In the genomic region with DNA sequence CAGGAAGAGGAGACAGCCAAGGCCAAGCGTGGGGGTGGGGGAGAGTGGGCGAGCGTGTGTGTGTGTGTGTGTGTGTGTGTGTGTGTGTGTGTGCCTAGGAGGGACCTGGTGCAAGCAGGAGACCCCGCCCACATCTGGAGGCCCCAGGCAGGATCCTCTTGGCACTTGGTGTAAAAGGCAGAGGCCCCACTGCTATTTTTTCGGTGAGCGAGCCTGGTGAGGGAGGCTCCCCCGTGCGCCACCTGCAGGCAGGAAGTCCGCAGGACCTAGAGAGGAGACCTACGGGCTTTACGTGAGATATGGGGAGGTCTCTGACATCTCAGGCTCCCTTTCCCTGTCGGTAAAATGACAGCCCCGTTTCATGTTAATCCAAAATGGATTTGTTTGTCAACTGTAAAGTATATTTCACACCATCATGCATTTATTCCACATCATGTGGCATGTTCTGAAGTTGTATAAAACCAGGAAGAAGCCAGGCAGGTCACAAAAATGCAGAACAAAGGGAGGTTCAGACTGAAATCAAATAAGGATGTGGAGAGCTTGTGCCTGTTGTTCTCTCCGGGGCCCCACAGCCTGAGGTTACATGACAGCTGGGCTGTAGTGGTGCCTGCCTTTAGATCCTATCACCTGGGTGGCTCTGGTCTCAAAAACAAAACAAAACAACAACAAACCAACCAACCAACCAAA, we compare ENCODE assay signal across 8 mouse cellular contexts.
DNase-seq lines count a peak whose midpoint lies in the region; ATAC-seq and TF ChIP-seq lines count a peak whose summit lies in the region.

No protein-coding gene starts in this region.

- H3K4me2 ChIP-seq in heart, embryonic 15.5 days, result peak overlapping the region; percentile 60
- H3K4me2 ChIP-seq in kidney, postnatal 0 days (ENCODE audit: low read length), result peak overlapping the region; percentile 36
- peak overlapping the region; percentile 46 for H3K4me2 ChIP-seq in lung, embryonic 14.5 days
- H3K4me2 ChIP-seq in neural tube, embryonic 15.5 days, result peak overlapping the region; percentile 36

- peak overlapping the region; percentile 32; the same call in 1 of the 2 replicates for H3K4me3 ChIP-seq in ES-Bruce4 (ENCODE audit: low read depth, low read length)
- peak overlapping the region; percentile 58 for H3K4me3 ChIP-seq in erythroblast, embryonic 14.5 days (replicated peaks)
- H3K4me3 ChIP-seq in heart, embryonic 15.5 days, result peak overlapping the region; percentile 25
- H3K4me3 ChIP-seq in kidney, postnatal 0 days (replicated peaks; ENCODE audit: low read depth, low read length), result 0 out of 2 replicates have a peak overlapping the region, but pooled peaks have one; percentile 4
- no peak overlapping the region for H3K4me3 ChIP-seq in lung, embryonic 14.5 days (ENCODE audit: low read depth, low read length)
- no peak overlapping the region for H3K4me3 ChIP-seq in neural tube, embryonic 15.5 days (replicated peaks)
- H3K4me3 ChIP-seq in thymus, adult 2 months (ENCODE audit: control insufficient read depth, insufficient read depth, low read length), result 0 out of 2 replicates have a peak overlapping the region, but pooled peaks have one; percentile 3

- TF ChIP-seq POLR2A in ES-Bruce4 (IDR thresholded peaks at IDR 0.05; ENCODE audit: insufficient read depth, low read length), result no peak
- no peak for TF ChIP-seq POLR2A in thymus, adult 2 months (IDR thresholded peaks at IDR 0.05; ENCODE audit: control insufficient read depth, extremely low read depth, insufficient read depth, low read length, poor library complexity)

- H3K27ac ChIP-seq in ES-Bruce4 (ENCODE audit: insufficient read depth, low read length), result no peak overlapping the region
- H3K27ac ChIP-seq in heart, embryonic 15.5 days, result peak overlapping the region; percentile 49
- no peak overlapping the region for H3K27ac ChIP-seq in kidney, postnatal 0 days
- H3K27ac ChIP-seq in lung, embryonic 14.5 days (ENCODE audit: low read depth), result no peak overlapping the region
- H3K27ac ChIP-seq in neural tube, embryonic 15.5 days (replicated peaks), result no peak overlapping the region
- H3K27ac ChIP-seq in thymus, adult 2 months (ENCODE audit: control insufficient read depth, insufficient read depth, low read length), result peak overlapping the region; percentile 70

- H3K27me3 ChIP-seq in ES-Bruce4 (ENCODE audit: control insufficient read depth, insufficient read depth, low read length, poor library complexity, severe bottlenecking), result no peaks in the 10 kb centered on the region
- H3K27me3 ChIP-seq in erythroblast, embryonic 14.5 days (ENCODE audit: control insufficient read depth), result no peaks in the 10 kb centered on the region
- H3K27me3 ChIP-seq in heart, embryonic 15.5 days, result no peaks in the 10 kb centered on the region
- H3K27me3 ChIP-seq in kidney, postnatal 0 days (ENCODE audit: insufficient read depth, low read length), result no peaks in the 10 kb centered on the region
- no peaks in the 10 kb centered on the region for H3K27me3 ChIP-seq in lung, embryonic 14.5 days (ENCODE audit: insufficient read depth, low read length)
- no peaks in the 10 kb centered on the region for H3K27me3 ChIP-seq in neural tube, embryonic 15.5 days (replicated peaks)
- H3K27me3 ChIP-seq in thymus, adult 2 months (ENCODE audit: control insufficient read depth, insufficient read depth, low read length), result no peaks in the 10 kb centered on the region

- 0 out of 2 replicates have a peak overlapping the region, but pooled peaks have one; percentile 24 for H3K9ac ChIP-seq in ES-Bruce4 (ENCODE audit: low read depth, poor library complexity, severe bottlenecking)
- H3K9ac ChIP-seq in heart, embryonic 15.5 days, result peak overlapping the region; percentile 26; the same call in 1 of the 2 replicates
- H3K9ac ChIP-seq in kidney, postnatal 0 days (ENCODE audit: low read depth, low read length), result no peak overlapping the region
- no peak overlapping the region for H3K9ac ChIP-seq in lung, embryonic 14.5 days
- H3K9ac ChIP-seq in neural tube, embryonic 15.5 days (replicated peaks), result no peak overlapping the region

- peak; percentile 70 for TF ChIP-seq CTCF in ES-Bruce4 (IDR thresholded peaks at IDR 0.05; ENCODE audit: low read depth, low read length)
- peak; percentile 77 for TF ChIP-seq CTCF in kidney, postnatal 0 days (IDR thresholded peaks at IDR 0.05; ENCODE audit: low read depth)
- peak; percentile 71 for TF ChIP-seq CTCF in lung, embryonic 14.5 days (IDR thresholded peaks at IDR 0.05; ENCODE audit: low read depth)
- TF ChIP-seq CTCF in thymus, adult 2 months (IDR thresholded peaks at IDR 0.05; ENCODE audit: borderline replicate concordance, control insufficient read depth, extremely low read depth, insufficient read depth, low read length, poor library complexity), result peak; percentile 85; the same call in 1 of the 2 replicates

- no peaks in the 10 kb centered on the region for H3K36me3 ChIP-seq in ES-Bruce4 (ENCODE audit: control insufficient read depth, insufficient read depth, low read length, poor library complexity, severe bottlenecking)
- no peaks in the 10 kb centered on the region for H3K36me3 ChIP-seq in erythroblast, embryonic 14.5 days (ENCODE audit: control insufficient read depth)
- H3K36me3 ChIP-seq in heart, embryonic 15.5 days, result no peaks in the 10 kb centered on the region
- no peaks in the 10 kb centered on the region for H3K36me3 ChIP-seq in kidney, postnatal 0 days (ENCODE audit: insufficient read depth, low read length)
- H3K36me3 ChIP-seq in lung, embryonic 14.5 days (ENCODE audit: insufficient read depth), result no peaks in the 10 kb centered on the region
- no peaks in the 10 kb centered on the region for H3K36me3 ChIP-seq in neural tube, embryonic 15.5 days
- H3K36me3 ChIP-seq in thymus, adult 2 months (ENCODE audit: control insufficient read depth, insufficient read depth, low read length), result no peaks in the 10 kb centered on the region

- 8% methylated on average over 14 of the region's 14 CpGs for WGBS in heart, embryonic 15.5 days
- 12% methylated on average over 14 of the region's 14 CpGs for WGBS in kidney, postnatal 0 days
- 5% methylated on average over 14 of the region's 14 CpGs for WGBS in lung, embryonic 14.5 days
- 18% methylated on average over 14 of the region's 14 CpGs for WGBS in neural tube, embryonic 15.5 days
- 11% methylated on average over 14 of the region's 14 CpGs for WGBS in thymus, adult 2 months

- no peaks in the 10 kb centered on the region for H3K4me1 ChIP-seq in ES-Bruce4 (ENCODE audit: control insufficient read depth, insufficient read depth, low read length)
- H3K4me1 ChIP-seq in erythroblast, embryonic 14.5 days (ENCODE audit: control insufficient read depth), result peaks cover 16% of the 10 kb centered on the region
- peaks cover 12% of the 10 kb centered on the region for H3K4me1 ChIP-seq in heart, embryonic 15.5 days (replicated peaks)
- H3K4me1 ChIP-seq in kidney, postnatal 0 days (replicated peaks; ENCODE audit: insufficient read depth, low read length), result no peaks in the 10 kb centered on the region
- H3K4me1 ChIP-seq in lung, embryonic 14.5 days (ENCODE audit: insufficient read depth), result 0 out of 2 replicates have a peak, but pooled peaks cover 3% of the 10 kb centered on the region
- peaks cover 16% of the 10 kb centered on the region for H3K4me1 ChIP-seq in neural tube, embryonic 15.5 days
- H3K4me1 ChIP-seq in thymus, adult 2 months (replicated peaks; ENCODE audit: control insufficient read depth, insufficient read depth, low read length), result peaks cover 7% of the 10 kb centered on the region; the same call in 1 of the 2 replicates

- TF ChIP-seq EP300 in ES-Bruce4 (IDR thresholded peaks at IDR 0.05; ENCODE audit: insufficient read depth, low read depth, low read length), result no peak; the same call in 1 of the 2 replicates

- peak; percentile 37 for DNase-seq in c-Kit-negative CD71-positive TER-119-positive erythroid progenitor cells, embryonic 14.5 days (ENCODE audit: low read depth, low spot score)
- peak; percentile 81 for DNase-seq in kidney, postnatal 0 days (ENCODE audit: low spot score)
- peak; percentile 82 for DNase-seq in lung, embryonic 14.5 days
- peak; percentile 90 for DNase-seq in thymus, adult 2 months

- peak; percentile 85 for ATAC-seq in heart, embryonic 15.5 days (replicated peaks; ENCODE audit: insufficient number of reproducible peaks, insufficient read depth, low FRiP score, low read depth)
- peak; percentile 88 for ATAC-seq in kidney, postnatal 0 days (replicated peaks; ENCODE audit: low FRiP score, low read depth)
- ATAC-seq in lung, embryonic 14.5 days (ENCODE audit: insufficient read depth), result peak; percentile 82
- peak; percentile 42; the same call in 1 of the 2 replicates for ATAC-seq in neural tube, embryonic 15.5 days (ENCODE audit: low FRiP score)

- no peaks in the 10 kb centered on the region for H3K9me3 ChIP-seq in ES-Bruce4 (replicated peaks; ENCODE audit: control insufficient read depth, insufficient read depth, low read length, poor library complexity, severe bottlenecking)
- H3K9me3 ChIP-seq in erythroblast, embryonic 14.5 days (ENCODE audit: control insufficient read depth, low read length), result no peaks in the 10 kb centered on the region
- no peaks in the 10 kb centered on the region for H3K9me3 ChIP-seq in heart, embryonic 15.5 days (replicated peaks)
- no peaks in the 10 kb centered on the region for H3K9me3 ChIP-seq in kidney, postnatal 0 days (replicated peaks; ENCODE audit: low read length)
- H3K9me3 ChIP-seq in lung, embryonic 14.5 days (ENCODE audit: low read depth, low read length), result no peaks in the 10 kb centered on the region
- H3K9me3 ChIP-seq in neural tube, embryonic 15.5 days (replicated peaks), result no peaks in the 10 kb centered on the region

Comparison
In these comparisons a context has a peak if more than half of its experiments do, and no peak if none do; other contexts are left out.
1. H3K27ac ChIP-seq: peak in heart, embryonic 15.5 days (single experiment) and thymus, adult 2 months (single experiment); none in ES-Bruce4 (single experiment), kidney, postnatal 0 days (single experiment), lung, embryonic 14.5 days (single experiment) and neural tube, embryonic 15.5 days (single experiment).
2. H3K4me3 ChIP-seq: peak in ES-Bruce4 (single experiment), erythroblast, embryonic 14.5 days (single experiment), heart, embryonic 15.5 days (single experiment), kidney, postnatal 0 days (single experiment) and thymus, adult 2 months (single experiment); none in lung, embryonic 14.5 days (single experiment) and neural tube, embryonic 15.5 days (single experiment).
3. H3K9ac ChIP-seq: peak in ES-Bruce4 (single experiment) and heart, embryonic 15.5 days (single experiment); none in kidney, postnatal 0 days (single experiment), lung, embryonic 14.5 days (single experiment) and neural tube, embryonic 15.5 days (single experiment).
4. DNase-seq: peak in every context shown above with its lines; median percentile 90 in thymus, adult 2 months; 82 in lung, embryonic 14.5 days; 81 in kidney, postnatal 0 days; 37 in c-Kit-negative CD71-positive TER-119-positive erythroid progenitor cells, embryonic 14.5 days.
5. Peak in every context shown above with its lines, with median percentiles within 50 percentile points of each other: CTCF ChIP-seq, ATAC-seq and H3K4me2 ChIP-seq.